Mouse (Mus musculus): ENCODE measurements around the gene Gna13.

- TF ChIP-seq EP300 (IDR thresholded peaks at IDR 0.05; ENCODE audit: low read length) = no peak
- no peak for TF ChIP-seq ZKSCAN1 (IDR thresholded peaks at IDR 0.05; ENCODE audit: borderline replicate concordance, low read depth, low read length)
- no peak for TF ChIP-seq UBTF (IDR thresholded peaks at IDR 0.05; ENCODE audit: low read depth, low read length)
- no peak for TF ChIP-seq USF1 (IDR thresholded peaks at IDR 0.05; ENCODE audit: low read depth, low read length)
- peak; percentile 79 to 97 for TF ChIP-seq CTCF (conservative IDR thresholded peaks at IDR 0.05 in 1 of 2, IDR thresholded peaks at IDR 0.05 in 1 of 2; ENCODE audit: low read depth in 2 of 2, low read length in 2 of 2)
- TF ChIP-seq POLR2A (IDR thresholded peaks at IDR 0.05; ENCODE audit: low read depth, low read length) = no peak
- no peak for TF ChIP-seq ZNF384 (IDR thresholded peaks at IDR 0.05; ENCODE audit: low read depth, low read length)
- TF ChIP-seq CHD1 (IDR thresholded peaks at IDR 0.05; ENCODE audit: low read depth, low read length) = no peak
- TF ChIP-seq TBP (conservative IDR thresholded peaks at IDR 0.05; ENCODE audit: low read depth, low read length) = no peak
- no peak for TF ChIP-seq CHD2 (IDR thresholded peaks at IDR 0.05; ENCODE audit: low read length)
- TF ChIP-seq MXI1 (IDR thresholded peaks at IDR 0.05; ENCODE audit: low read depth, low read length) = no peak
- TF ChIP-seq PAX5 (IDR thresholded peaks at IDR 0.05; ENCODE audit: low read length) = no peak
Observed at GRCm38 (mm10) chr11:109441119-109441518, 78.5 kb downstream of the Gna13 start.

Data from CH12.LX (cell line).